Mouse (Mus musculus) midbrain, embryonic 14.5 days (tissue): ENCODE data around the gene Hist1h2bh. TPM values are rescaled to one million over a fixed set of nuclear protein-coding genes. Genes with fewer than 3 reads are reported as not detected.

ENCODE experiments used
- ATAC-seq: fragments of 200-750 bp; cut with Nextera tagmentation; 2 replicates; pipeline ENCODE4 v1.8.0; 2017; ENCODE audit warnings: moderate number of reproducible peaks, moderate library complexity; ENCODE audit not compliant: low FRiP score, low TSS enrichment
- DNase-seq: peaks from one replicate; pipeline ENCODE4 v3.0.0-alpha.2; 2015
- H3K27ac ChIP-seq: fragments of 300-500 bp; sonication (generic); replicated peaks from 2 replicates; pipeline ENCODE4 v1.5.1; 2014; ENCODE audit warnings: mild to moderate bottlenecking, low read depth, low read length, moderate library complexity
- H3K27me3 ChIP-seq: fragments of 300-500 bp; sonication (generic); 2 replicates; pipeline ENCODE4 v1.6.1; 2014; ENCODE audit warnings: low read length, control low read depth, mixed read lengths; ENCODE audit not compliant: control insufficient read depth, insufficient read depth
- H3K36me3 ChIP-seq: fragments of 300-500 bp; sonication (generic); 2 replicates; pipeline ENCODE4 v1.6.1; 2014; ENCODE audit warnings: low read length, control low read depth; ENCODE audit not compliant: control insufficient read depth, insufficient read depth
- H3K4me1 ChIP-seq: fragments of 300-500 bp; sonication (generic); 2 replicates; pipeline ENCODE4 v1.6.1; 2014; ENCODE audit warnings: mild to moderate bottlenecking, antibody characterized with exemption, low read length, control low read depth; ENCODE audit not compliant: control insufficient read depth, insufficient read depth
- H3K4me2 ChIP-seq: fragments of 300-500 bp; sonication (generic); 2 replicates; pipeline ENCODE4 v1.6.1; 2014; ENCODE audit warnings: mild to moderate bottlenecking, low read length, moderate library complexity
- H3K4me3 ChIP-seq: fragments of 300-500 bp; sonication (generic); replicated peaks from 2 replicates; pipeline ENCODE4 v1.5.1; 2014; ENCODE audit warnings: low read depth, low read length
- H3K9ac ChIP-seq: fragments of 300-500 bp; sonication (generic); replicated peaks from 2 replicates; pipeline ENCODE4 v1.6.1; 2014; ENCODE audit warnings: mild to moderate bottlenecking, low read length, moderate library complexity
- H3K9me3 ChIP-seq: fragments of 300-500 bp; sonication (generic); 2 replicates; pipeline ENCODE4 v1.6.1; 2016; ENCODE audit warnings: low read length, control low read depth, mixed read lengths; ENCODE audit not compliant: control insufficient read depth
- WGBS: fragments of 180-500 bp; shearing (Covaris S2); extraction: QIAGEN DNeasy Blood & Tissue Kit; methylation state at CpG from one replicate; pipeline ENCODE4 v1.1.7; 2014; 5-methylcytosine and 5-hydroxymethylcytosine counted together
- polyA plus RNA-seq: library from polyadenylated mRNA; unstranded; fragments of >200 nt; fragmentation: Nextera tagmentation; extraction: Ambion mirVana; gene quantifications from 2 replicates; pipeline ENCODE4 v1.2.1, GENCODE M21; 2014

Gene Hist1h2bh
- polyA plus RNA-seq, 1 experiment from 2014 or later, result 0.13 TPM

- Histone ChIP-seq H3K36me3 (no peaks in the 10 kb centered on the region), H3K4me1 (peaks cover 16% of the 10 kb centered on the region), H3K9me3 (no peaks in the 10 kb centered on the region), H3K4me3 (peak overlapping the region; percentile 51), H3K27ac (peak overlapping the region; percentile 94), H3K9ac (peak overlapping the region; percentile 60), H3K27me3 (no peaks in the 10 kb centered on the region), H3K4me2 (peak overlapping the region; percentile 90)
- DNase-seq, result no peak
- ATAC-seq, result no peak
Observed at GRCm38 (mm10) chr13:23584331-23584730, 41.1 kb upstream of the Hist1h2bh start.

- no peaks in the 10 kb centered on the region for H3K27me3 ChIP-seq
- DNase-seq, result no peak
- H3K4me1 ChIP-seq, result peaks cover 16% of the 10 kb centered on the region
- H3K9me3 ChIP-seq, result no peaks in the 10 kb centered on the region
- no peak overlapping the region for H3K27ac ChIP-seq
- no peak overlapping the region for H3K9ac ChIP-seq
- no peaks in the 10 kb centered on the region for H3K36me3 ChIP-seq
- ATAC-seq, result no peak
- no peak overlapping the region for H3K4me3 ChIP-seq
- 0 out of 2 replicates have a peak overlapping the region, but pooled peaks have one; percentile 15 for H3K4me2 ChIP-seq
Observed at GRCm38 (mm10) chr13:23583387-23584068, 40.3 kb upstream of the Hist1h2bh start.

GRCm38 (mm10) chr13:23582219-23583056 lies 39.2 kb upstream of the Hist1h2bh start:
- no peaks in the 10 kb centered on the region for H3K9me3 ChIP-seq
- 7% methylated on average over 6 of the region's 6 CpGs for WGBS
- H3K36me3 ChIP-seq, result no peaks in the 10 kb centered on the region
- ATAC-seq (no peak), DNase-seq (no peak)
- peak overlapping the region; percentile 47 for H3K9ac ChIP-seq
- peak overlapping the region; percentile 74 for H3K4me2 ChIP-seq
- H3K27ac ChIP-seq, result peak overlapping the region; percentile 78
- peak overlapping the region; percentile 39 for H3K4me3 ChIP-seq
- peaks cover 16% of the 10 kb centered on the region for H3K4me1 ChIP-seq
- H3K27me3 ChIP-seq, result no peaks in the 10 kb centered on the region

GRCm38 (mm10) chr13:23581408-23582218 lies 38.4 kb upstream of the Hist1h2bh start, which contains the start of gene Hist1h4d:
Gene Hist1h4d, plus strand, starts transcription at chr13:23581598.
- peak; percentile 91 for ATAC-seq
- H3K4me1 ChIP-seq, result peaks cover 23% of the 10 kb centered on the region
- under 1% methylated on average over 43 of the region's 43 CpGs for WGBS

GRCm38 (mm10) chr13:23577835-23578234 lies 34.6 kb upstream of the Hist1h2bh start:
- no peak overlapping the region for H3K27ac ChIP-seq
- ATAC-seq (no peak), DNase-seq (no peak)
- no peaks in the 10 kb centered on the region for H3K9me3 ChIP-seq
- no peak overlapping the region for H3K4me3 ChIP-seq
- H3K9ac ChIP-seq, result no peak overlapping the region
- H3K4me2 ChIP-seq, result no peak overlapping the region
- no peaks in the 10 kb centered on the region for H3K27me3 ChIP-seq
- 95% methylated on average over 1 of the region's 1 CpGs for WGBS
- peaks cover 28% of the 10 kb centered on the region for H3K4me1 ChIP-seq
- no peaks in the 10 kb centered on the region for H3K36me3 ChIP-seq

More at GRCm38 (mm10) chr13:23581408-23582218, 38.4 kb upstream of the Hist1h2bh start, which contains the start of gene Hist1h4d:
- peak; percentile 98 for DNase-seq
- Histone ChIP-seq H3K36me3 (no peaks in the 10 kb centered on the region), H3K4me2 (peak within 1 kb of the TSS; percentile 74), H3K27ac (peak within 1 kb of the TSS; percentile 78), H3K9ac (peak within 1 kb of the TSS; percentile 47), H3K9me3 (no peaks in the 10 kb centered on the region), H3K27me3 (no peaks in the 10 kb centered on the region), H3K4me3 (peak within 1 kb of the TSS; percentile 39)

GRCm38 (mm10) chr13:23576906-23577639 lies 33.9 kb upstream of the Hist1h2bh start:
- H3K36me3 ChIP-seq, result no peaks in the 10 kb centered on the region
- H3K27ac ChIP-seq, result no peak overlapping the region
- peak overlapping the region; percentile 36; the same call in 1 of the 2 replicates for H3K4me3 ChIP-seq
- H3K27me3 ChIP-seq, result no peaks in the 10 kb centered on the region
- no peaks in the 10 kb centered on the region for H3K9me3 ChIP-seq
- no peak for ATAC-seq
- H3K9ac ChIP-seq, result peak overlapping the region; percentile 30; the same call in 1 of the 2 replicates
- H3K4me1 ChIP-seq, result peaks cover 31% of the 10 kb centered on the region
- H3K4me2 ChIP-seq, result peak overlapping the region; percentile 59
- no peak for DNase-seq
- WGBS, result 46% methylated on average over 6 of the region's 6 CpGs

- peaks cover 30% of the 10 kb centered on the region for H3K4me1 ChIP-seq
- H3K27ac ChIP-seq, result peak overlapping the region; percentile 49; the same call in 1 of the 2 replicates
- H3K9me3 ChIP-seq, result no peaks in the 10 kb centered on the region
- H3K4me2 ChIP-seq, result peak overlapping the region; percentile 59
- H3K9ac ChIP-seq, result peak overlapping the region; percentile 30; the same call in 1 of the 2 replicates
- DNase-seq (no peak), ATAC-seq (no peak)
- no peaks in the 10 kb centered on the region for H3K36me3 ChIP-seq
- H3K4me3 ChIP-seq, result peak overlapping the region; percentile 36
- H3K27me3 ChIP-seq, result no peaks in the 10 kb centered on the region
- 2% methylated on average over 7 of the region's 7 CpGs for WGBS
Observed at GRCm38 (mm10) chr13:23576351-23576881, 33.2 kb upstream of the Hist1h2bh start.
